Mouse (Mus musculus) heart, adult 2 months (tissue): ENCODE results near the gene Pcdh15. TPM values are rescaled to one million over a fixed set of nuclear protein-coding genes. Genes with fewer than 3 reads are reported as not detected.

Experiments
- DNase-seq, 2 experiments: peaks; one replicate each; pipeline ENCODE4 v3.0.0; 2021
- H3K27ac ChIP-seq: fragments of 200-600 bp; 2 replicates; pipeline ENCODE4 v1.8.1; 2022
- H3K27me3 ChIP-seq: fragments of 200-500 bp; 2 replicates; pipeline ENCODE4 v1.6.1; 2012; ENCODE audit warnings: mild to moderate bottlenecking, low read length, inconsistent platforms, mixed read lengths; ENCODE audit not compliant: control insufficient read depth, insufficient read depth
- H3K36me3 ChIP-seq: fragments of 200-500 bp; 2 replicates; pipeline ENCODE4 v1.6.1; 2012; ENCODE audit warnings: low read length, inconsistent platforms; ENCODE audit not compliant: control insufficient read depth, insufficient read depth
- H3K4me1 ChIP-seq: fragments of 200-500 bp; 2 replicates; pipeline ENCODE4 v1.6.1; 2011; ENCODE audit warnings: low read length; ENCODE audit not compliant: control insufficient read depth, insufficient read depth
- H3K4me3 ChIP-seq: fragments of 200-600 bp; 2 replicates; pipeline ENCODE4 v1.8.1; 2022
- H3K79me2 ChIP-seq: fragments of 200-500 bp; replicated peaks from 2 replicates; pipeline ENCODE4 v1.6.1; 2012; ENCODE audit warnings: mild to moderate bottlenecking, inconsistent platforms, low read length, moderate library complexity, mixed read lengths; ENCODE audit not compliant: control insufficient read depth, insufficient read depth
- H3K9ac ChIP-seq: fragments of 200-500 bp; 2 replicates; pipeline ENCODE4 v1.6.1; 2012; ENCODE audit warnings: low read depth, mild to moderate bottlenecking, control low read depth, inconsistent platforms, low read length, mixed read lengths
- CTCF ChIP-seq: fragments of 200-600 bp; IDR thresholded peaks from 2 replicates; pipeline ENCODE4 v1.8.1; 2022; ENCODE audit warnings: antibody characterized with exemption, mild to moderate bottlenecking, moderate library complexity
- EP300 ChIP-seq: fragments of 200-500 bp; IDR thresholded peaks from 2 replicates; pipeline ENCODE4 v1.6.1; 2011; ENCODE audit warnings: low read depth, low read length, control low read depth; ENCODE audit not compliant: insufficient read depth
- POLR2A ChIP-seq: fragments of 200-500 bp; IDR thresholded peaks from 2 replicates; pipeline ENCODE4 v1.6.1; 2011; ENCODE audit warnings: mild to moderate bottlenecking, low read depth, low read length, control low read depth; ENCODE audit not compliant: insufficient read depth
- WGBS: fragments of 180-500 bp; shearing (Covaris S2); methylation state at CpG from one replicate; pipeline ENCODE4 v1.1.7; 2018; 5-methylcytosine and 5-hydroxymethylcytosine counted together
- intact Hi-C: fragments of 180-260 bp; cut with DNase I; formaldehyde crosslinking; loops from one replicate; pipeline ENCODE4 v1.15.1; 2025
- polyA plus RNA-seq: library from polyadenylated mRNA; depleted of rRNA; stranded (reverse); fragments of >200 nt; gene quantifications from 2 replicates; pipeline ENCODE4 v1.2.3, GENCODE M21; 2012
- total RNA-seq, 2 experiments: library from RNA; stranded (reverse); gene quantifications; 2 replicates each; pipeline ENCODE4 v1.2.3; 2021

Gene Pcdh15
- total and polyA plus RNA-seq, 3 experiments, result 0.61 to 0.89 (median 0.68) TPM

DNA sequence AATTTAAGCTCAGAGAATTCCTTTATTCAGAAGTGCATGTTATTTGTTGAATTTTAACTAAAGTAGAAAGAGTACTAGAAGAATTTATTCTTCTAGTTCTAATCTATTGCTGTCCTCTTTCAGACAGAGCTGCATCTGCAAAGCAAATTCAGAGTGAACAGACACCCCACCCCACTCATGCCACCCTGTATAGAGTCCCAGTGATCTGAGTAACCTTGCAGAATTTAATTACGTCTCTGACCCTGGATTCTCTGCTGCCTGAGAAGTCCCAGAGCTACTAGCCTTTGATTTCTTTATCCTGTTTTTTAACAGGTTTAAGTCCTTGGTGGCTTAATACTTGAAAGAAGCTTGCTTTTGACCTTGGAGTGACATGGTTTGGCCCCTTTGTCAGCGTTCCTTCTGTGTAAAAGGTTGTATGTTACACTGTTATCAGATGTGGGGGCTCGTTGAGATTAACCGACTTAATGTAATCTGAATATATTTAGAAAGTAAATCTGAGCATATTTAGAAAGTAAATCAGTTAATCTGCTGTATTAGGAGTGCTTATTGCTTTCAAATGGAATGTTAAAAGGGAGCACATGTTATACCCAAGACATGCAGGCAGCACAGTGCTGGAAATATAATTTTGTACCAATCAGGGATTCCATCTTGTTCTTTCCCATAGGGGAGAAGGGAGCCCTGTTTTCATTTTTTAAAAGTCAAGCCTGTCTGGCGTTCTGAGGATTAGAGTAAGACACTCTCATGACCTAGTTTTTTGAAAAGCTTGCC lies 601.6 kb downstream of the Pcdh15 start:
- H3K27ac ChIP-seq, result no peak overlapping the region
- no peaks in the 10 kb centered on the region for H3K4me1 ChIP-seq
- no peaks in the 10 kb centered on the region for H3K36me3 ChIP-seq
- DNase-seq, result no peak
- no peak overlapping the region for H3K4me3 ChIP-seq
- WGBS, result 45% methylated on average over 5 of the region's 5 CpGs
- H3K9ac ChIP-seq, result no peak overlapping the region
- H3K27me3 ChIP-seq, result no peaks in the 10 kb centered on the region
- TF ChIP-seq EP300 (no peak), CTCF (no peak), POLR2A (no peak)
- H3K79me2 ChIP-seq, result no peaks in the 10 kb centered on the region
- intact Hi-C loops, result no loop called here

DNA sequence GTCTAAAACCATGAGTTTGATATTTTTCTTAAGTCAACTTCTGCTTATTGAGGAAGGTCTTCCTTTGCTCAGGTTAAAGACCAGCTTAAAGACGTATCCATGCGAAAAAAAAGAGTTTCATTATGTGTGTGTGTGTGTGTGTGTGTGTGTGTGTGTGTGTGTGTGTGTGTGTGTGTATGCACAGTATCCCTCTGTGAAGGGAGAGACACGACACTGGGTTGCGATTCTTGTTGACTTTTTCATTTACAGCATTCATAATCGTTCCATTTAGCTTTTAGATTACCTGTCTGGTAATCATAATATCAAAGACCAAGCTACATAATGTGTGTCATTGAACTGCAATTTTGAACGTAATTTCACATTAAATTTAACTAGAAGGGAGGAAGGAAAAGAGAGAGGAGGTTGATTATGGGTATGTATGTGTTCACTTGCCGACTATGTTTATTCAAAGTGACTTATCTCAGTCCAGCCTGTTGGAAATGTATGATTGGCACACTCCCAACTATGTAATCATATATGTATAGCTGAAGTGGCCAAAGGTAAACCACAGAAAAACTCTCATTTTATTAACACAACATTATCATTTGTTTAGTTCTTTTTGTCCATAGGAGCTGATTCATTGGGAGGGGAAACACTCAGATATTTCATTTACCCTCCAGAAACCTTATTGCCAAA lies 626.6 kb downstream of the Pcdh15 start:
- 70% methylated on average over 7 of the region's 7 CpGs for whole genome bisulfite sequencing
- intact Hi-C loops, result no loop called here
- TF ChIP-seq POLR2A, result no peak
- no peak for TF ChIP-seq CTCF
- no peak for TF ChIP-seq EP300

GRCm38 (mm10) chr10:73733246-73733645 lies 634.1 kb downstream of the Pcdh15 start:
- no peaks in the 10 kb centered on the region for H3K36me3 ChIP-seq
- H3K27me3 ChIP-seq, result no peaks in the 10 kb centered on the region
- no peak overlapping the region for H3K27ac ChIP-seq
- no peaks in the 10 kb centered on the region for H3K4me1 ChIP-seq
- TF ChIP-seq CTCF (no peak), EP300 (no peak), POLR2A (no peak)
- 68% methylated on average over 7 of the region's 7 CpGs for WGBS
- no peaks in the 10 kb centered on the region for H3K79me2 ChIP-seq
- DNase-seq, result no peak
- no peak overlapping the region for H3K4me3 ChIP-seq
- H3K9ac ChIP-seq, result no peak overlapping the region
- intact Hi-C loops, result no loop called here

More for the DNA sequence above, 626.6 kb downstream of the Pcdh15 start:
- no peak overlapping the region for H3K4me3 ChIP-seq
- H3K36me3 ChIP-seq, result no peaks in the 10 kb centered on the region
- no peaks in the 10 kb centered on the region for H3K27me3 ChIP-seq
- H3K27ac ChIP-seq, result no peak overlapping the region
- no peak for DNase-seq
- H3K9ac ChIP-seq, result no peak overlapping the region
- no peaks in the 10 kb centered on the region for H3K79me2 ChIP-seq
- no peaks in the 10 kb centered on the region for H3K4me1 ChIP-seq

DNA sequence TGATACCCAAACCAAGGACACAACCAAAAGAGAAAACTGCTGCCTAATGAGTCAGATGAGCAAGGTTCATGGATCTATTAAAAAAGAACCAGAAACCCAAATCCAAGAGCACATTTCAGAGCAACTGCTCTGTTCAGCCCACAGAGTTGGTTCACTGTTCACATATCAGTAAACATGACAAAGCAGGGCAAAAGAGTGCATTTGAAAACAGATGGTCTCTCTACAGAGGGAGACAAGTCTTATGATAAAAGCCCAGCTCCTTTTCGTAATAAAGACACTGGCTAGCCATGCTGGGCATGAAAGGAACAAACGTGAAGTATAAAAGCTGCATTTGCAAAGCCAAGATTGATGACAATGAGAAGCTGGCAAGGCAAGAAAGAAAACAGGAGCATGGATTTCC lies 649.9 kb downstream of the Pcdh15 start:
- Histone ChIP-seq H3K9ac (no peak overlapping the region), H3K4me3 (no peak overlapping the region), H3K36me3 (no peaks in the 10 kb centered on the region), H3K27me3 (no peaks in the 10 kb centered on the region), H3K27ac (no peak overlapping the region), H3K79me2 (no peaks in the 10 kb centered on the region), H3K4me1 (no peaks in the 10 kb centered on the region)
- TF ChIP-seq POLR2A (no peak), EP300 (no peak), CTCF (no peak)
- no peak for DNase-seq
- 53% methylated on average over 2 of the region's 2 CpGs for WGBS
- intact Hi-C loops, result no loop called here

GRCm38 (mm10) chr10:73753876-73754275 lies 654.7 kb downstream of the Pcdh15 start:
- Histone ChIP-seq H3K4me3 (no peak overlapping the region), H3K36me3 (no peaks in the 10 kb centered on the region), H3K79me2 (no peaks in the 10 kb centered on the region), H3K9ac (no peak overlapping the region), H3K27me3 (no peaks in the 10 kb centered on the region), H3K27ac (no peak overlapping the region), H3K4me1 (no peaks in the 10 kb centered on the region)
- intact Hi-C loops, result no loop called here
- TF ChIP-seq CTCF (no peak), POLR2A (no peak), EP300 (no peak)
- DNase-seq, result no peak
- 29% methylated on average over 3 of the region's 3 CpGs for WGBS

GRCm38 (mm10) chr10:73782945-73783344 lies 683.8 kb downstream of the Pcdh15 start:
- WGBS, result 29% methylated on average over 4 of the region's 4 CpGs
- DNase-seq, result no peak
- no peak overlapping the region for H3K9ac ChIP-seq
- no peak overlapping the region for H3K27ac ChIP-seq
- H3K27me3 ChIP-seq, result no peaks in the 10 kb centered on the region
- no peaks in the 10 kb centered on the region for H3K36me3 ChIP-seq
- no peak for TF ChIP-seq CTCF
- no peak for TF ChIP-seq POLR2A
- no peak for TF ChIP-seq EP300
- intact Hi-C loops, result no loop called here
- H3K79me2 ChIP-seq, result no peaks in the 10 kb centered on the region
- no peak overlapping the region for H3K4me3 ChIP-seq
- no peaks in the 10 kb centered on the region for H3K4me1 ChIP-seq
